Mouse (Mus musculus) central nervous system, embryonic 14 days (tissue): ENCODE results near the gene Oxct2b. TPM values are rescaled to one million over a fixed set of nuclear protein-coding genes. Genes with fewer than 3 reads are reported as not detected.

Experiments
- polyA plus RNA-seq: library from polyadenylated mRNA; depleted of rRNA; stranded (reverse); fragments of >200 nt; gene quantifications from 2 replicates; pipeline ENCODE4 v1.2.3, GENCODE M21; 2012; rRNA removed

Oxct2b gene
- polyA plus RNA-seq, result 0.34 and 0.68 TPM in 2 replicates

GRCm38 (mm10) chr4:123116011-123116410, at the start of gene Oxct2b:
Gene Oxct2b (plus strand): TSS chr4:123116266.

GRCm38 (mm10) chr4:123104651-123105450, 11.2 kb upstream of the Oxct2b start, which contains the start of gene Bmp8b:
Gene Bmp8b (plus strand): TSS chr4:123105165.

GRCm38 (mm10) chr4:123139513-123140154, 23.6 kb downstream of the Oxct2b start, which contains the start of gene Ppie:
Gene Ppie (minus strand): TSS chr4:123139951.

Other genes starting within 250 kb of the Oxct2b start
- 90.3 and 92.5 TPM in 2 replicates for gene Cap1, start 230.2 kb upstream of the Oxct2b start, polyA plus RNA-seq
- gene Mfsd2a, start 155.1 kb upstream of the Oxct2b start, polyA plus RNA-seq, result 32.2 and 40.3 TPM in 2 replicates
- 66.2 and 78.9 TPM in 2 replicates for gene Mycl, start 120.6 kb upstream of the Oxct2b start, polyA plus RNA-seq
- gene Trit1, start 99.7 kb upstream of the Oxct2b start, polyA plus RNA-seq, result 23.6 and 25.3 TPM in 2 replicates
- 0.48 and 0.76 TPM in 2 replicates for gene Bmp8b, start 11.1 kb upstream of the Oxct2b start, polyA plus RNA-seq
- gene Ppie, start 23.7 kb downstream of the Oxct2b start, polyA plus RNA-seq, result 46.9 and 48.4 TPM in 2 replicates
- gene Hpcal4, start 67.0 kb downstream of the Oxct2b start, polyA plus RNA-seq, result 8.2 and 9.2 TPM in 2 replicates
- gene Nt5c1a, start 85.2 kb downstream of the Oxct2b start, polyA plus RNA-seq, result 0.10 and 0.15 TPM in 2 replicates
- gene Heyl, start 117.3 kb downstream of the Oxct2b start, polyA plus RNA-seq, result 3.5 and 5.3 TPM in 2 replicates
- 79.8 and 90.5 TPM in 2 replicates for gene Pabpc4, start 146.1 kb downstream of the Oxct2b start, polyA plus RNA-seq
- 0.04 TPM in 1 of 2 replicates, not detected in the other for gene Oxct2a, start 207.4 kb downstream of the Oxct2b start, polyA plus RNA-seq
- 0.14 and 0.18 TPM in 2 replicates for gene Bmp8a, start 227.0 kb downstream of the Oxct2b start, polyA plus RNA-seq